Mouse (Mus musculus): Measurements from ENCODE around the gene Cryzl1.

- TF ChIP-seq CTCF (IDR thresholded peaks at IDR 0.05; ENCODE audit: extremely low read depth, insufficient read length, insufficient replicate concordance, low read depth, low read length) (no peak), POLR2A (IDR thresholded peaks at IDR 0.05; ENCODE audit: low read depth, low read length) (no peak)
Measured at GRCm38 (mm10) chr16:91729821-91730441, 1.2 kb upstream of the Cryzl1 start.

Measured in small intestine, adult 2 months (tissue).